8 mouse cellular contexts compared by ENCODE assay signal in the genomic region with DNA sequence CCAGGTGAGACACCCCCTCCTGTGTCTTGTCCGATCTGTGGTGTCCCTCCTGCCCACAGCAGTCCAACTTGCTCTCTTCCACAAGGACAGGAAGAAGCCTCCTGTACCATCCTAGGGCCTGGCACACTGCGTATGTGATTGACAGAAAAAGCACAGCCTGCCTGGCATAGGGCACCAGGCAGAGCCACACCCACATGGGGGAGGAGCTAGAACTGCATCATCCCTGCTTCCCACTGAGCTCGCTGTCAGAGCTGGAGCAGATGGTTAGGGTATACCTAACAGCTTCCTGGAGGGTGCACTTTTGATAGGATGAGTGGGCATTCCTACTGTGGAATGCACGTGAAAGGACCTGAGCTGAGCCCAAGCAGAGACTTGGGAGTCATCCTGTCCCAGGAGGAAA. TPM values are rescaled to one million over a fixed set of nuclear protein-coding genes. Genes with fewer than 3 reads are reported as not detected.
DNase-seq lines count a peak whose midpoint lies in the region; ATAC-seq and TF ChIP-seq lines count a peak whose summit lies in the region.

No protein-coding gene starts in this region.

- no peak for ATAC-seq in lung, embryonic 14.5 days (ENCODE audit: insufficient read depth)

- no peaks in the 10 kb centered on the region for H3K9me3 ChIP-seq in lung, embryonic 14.5 days (ENCODE audit: low read depth, low read length)

- H3K4me2 ChIP-seq in lung, embryonic 14.5 days, result no peak overlapping the region

- no peak overlapping the region for H3K4me3 ChIP-seq in cerebellum, adult 2 months (replicated peaks; ENCODE audit: insufficient read depth, low read depth, low read length)
- no peak overlapping the region for H3K4me3 ChIP-seq in lung, embryonic 14.5 days (ENCODE audit: low read depth, low read length)
- H3K4me3 ChIP-seq in gastrocnemius, adult 2 months, result no peak overlapping the region

- no peak overlapping the region for H3K27ac ChIP-seq in cerebellum, adult 2 months (ENCODE audit: insufficient read depth, low read length)
- H3K27ac ChIP-seq in lung, embryonic 14.5 days (ENCODE audit: low read depth), result no peak overlapping the region
- no peak overlapping the region for H3K27ac ChIP-seq in gastrocnemius, adult 2 months

- peak; percentile 62 to 69 for DNase-seq in cerebellum, postnatal 10 days
- no peak for DNase-seq in cerebellum, adult 2 months
- peak; percentile 35 for DNase-seq in lung, embryonic 14.5 days
- no peak for DNase-seq in lung, postnatal 4 days
- DNase-seq in layer of hippocampus, postnatal 10 days (ENCODE audit: low spot score in 2 of 2), result peak; percentile 60 to 64
- peak; percentile 84 for DNase-seq in retina, postnatal 1 day
- no peak for DNase-seq in gastrocnemius, adult 2 months
- DNase-seq in cerebellum, postnatal 4 days (ENCODE audit: low spot score in 2 of 2), result no peak

- TF ChIP-seq POLR2A in cerebellum, adult 2 months (IDR thresholded peaks at IDR 0.05; ENCODE audit: borderline replicate concordance, insufficient read depth, low read length), result no peak

- 33% methylated on average over 4 of the region's 4 CpGs for WGBS in cerebellum, adult 2 months
- WGBS in lung, embryonic 14.5 days, result 40% methylated on average over 4 of the region's 4 CpGs

- H3K4me1 ChIP-seq in cerebellum, adult 2 months (ENCODE audit: control insufficient read depth, insufficient read depth, low read length), result peaks cover 8% of the 10 kb centered on the region
- H3K4me1 ChIP-seq in lung, embryonic 14.5 days (ENCODE audit: insufficient read depth), result no peaks in the 10 kb centered on the region

- no peak for TF ChIP-seq CTCF in cerebellum, adult 2 months (IDR thresholded peaks at IDR 0.05; ENCODE audit: borderline replicate concordance, insufficient read depth, low read depth, low read length)
- TF ChIP-seq CTCF in lung, embryonic 14.5 days (IDR thresholded peaks at IDR 0.05; ENCODE audit: low read depth), result no peak
- no peak for TF ChIP-seq CTCF in gastrocnemius, adult 2 months (IDR thresholded peaks at IDR 0.05)

- intact Hi-C loops in gastrocnemius, adult 2 months (cut with DNase I), result loop anchor here (10.0 kb wide), 1 partner anchor 158 kb away; no protein-coding TSS in a partner anchor

- no peaks in the 10 kb centered on the region for H3K27me3 ChIP-seq in cerebellum, adult 2 months (ENCODE audit: control insufficient read depth, insufficient read depth, low read length)
- H3K27me3 ChIP-seq in lung, embryonic 14.5 days (ENCODE audit: insufficient read depth, low read length), result no peaks in the 10 kb centered on the region

- H3K36me3 ChIP-seq in lung, embryonic 14.5 days (ENCODE audit: insufficient read depth), result 0 out of 2 replicates have a peak, but pooled peaks cover 7% of the 10 kb centered on the region

- H3K9ac ChIP-seq in lung, embryonic 14.5 days, result no peak overlapping the region

RNA-seq across cellular contexts. Expression of a gene that starts 9.5 kb away (rescaled TPM):
- polyA plus RNA-seq in cerebellum, adult 2 months (2012; rRNA removed), result 1.8 and 3.4 TPM in 2 replicates
- 1.0 and 1.3 TPM in 2 replicates for polyA plus RNA-seq in lung, embryonic 14.5 days (2014; fragmentation: Nextera tagmentation; extraction: Ambion mirVana)
- total RNA-seq in layer of hippocampus, postnatal 10 days (2021), result 1 to 10 TPM; 1.8 to 2.0 TPM
- total RNA-seq in gastrocnemius, adult 2 months (2021), result under 1 TPM in 1 of 2 experiments, not detected in 1; 0.08 TPM

RNA-seq across cellular contexts. Expression of a gene that starts 20.5 kb away (rescaled TPM):
- 41.0 and 42.0 TPM in 2 replicates for polyA plus RNA-seq in cerebellum, adult 2 months (2012; rRNA removed)
- polyA plus RNA-seq in lung, embryonic 14.5 days (2014; fragmentation: Nextera tagmentation; extraction: Ambion mirVana), result 27.6 and 31.8 TPM in 2 replicates
- total RNA-seq in layer of hippocampus, postnatal 10 days (2021), result 100 to 1,000 TPM; 122 to 125 TPM
- total RNA-seq in gastrocnemius, adult 2 months (2021), result 1 to 10 TPM; 1.4 to 2.2 TPM

RNA-seq across cellular contexts. Expression of a gene that starts 24.3 kb away (rescaled TPM):
- polyA plus RNA-seq in cerebellum, adult 2 months (2012; rRNA removed), result 669 and 676 TPM in 2 replicates
- 139 and 150 TPM in 2 replicates for polyA plus RNA-seq in lung, embryonic 14.5 days (2014; fragmentation: Nextera tagmentation; extraction: Ambion mirVana)
- total RNA-seq in layer of hippocampus, postnatal 10 days (2021), result 100 to 1,000 TPM; 386 to 393 TPM
- total RNA-seq in gastrocnemius, adult 2 months (2021), result 10 to 100 TPM; 81.4 to 83.9 TPM

RNA-seq across cellular contexts. Expression of a gene that starts 28.5 kb away (rescaled TPM):
- 178 and 197 TPM in 2 replicates for polyA plus RNA-seq in cerebellum, adult 2 months (2012; rRNA removed)
- polyA plus RNA-seq in lung, embryonic 14.5 days (2014; fragmentation: Nextera tagmentation; extraction: Ambion mirVana), result 7.2 and 9.7 TPM in 2 replicates
- 10 to 100 TPM; 33.5 to 33.7 TPM for total RNA-seq in layer of hippocampus, postnatal 10 days (2021)
- total RNA-seq in gastrocnemius, adult 2 months (2021), result 1 to 10 TPM; 5.0 to 7.0 TPM

RNA-seq across cellular contexts. Expression of a gene that starts 29.0 kb away (rescaled TPM):
- polyA plus RNA-seq in cerebellum, adult 2 months (2012; rRNA removed), result 16.6 and 18.0 TPM in 2 replicates
- 21.4 and 21.7 TPM in 2 replicates for polyA plus RNA-seq in lung, embryonic 14.5 days (2014; fragmentation: Nextera tagmentation; extraction: Ambion mirVana)
- 10 to 100 TPM in 1 of 2 experiments, 1 to 10 TPM in 1; 9.6 to 10.6 TPM for total RNA-seq in layer of hippocampus, postnatal 10 days (2021)
- 1 to 10 TPM; 2.4 to 3.2 TPM for total RNA-seq in gastrocnemius, adult 2 months (2021)

Comparison
In these comparisons a context has a peak if more than half of its experiments do, and no peak if none do; other contexts are left out.
1. DNase-seq: peak in cerebellum, postnatal 10 days (2 of 2), lung, embryonic 14.5 days (single experiment), layer of hippocampus, postnatal 10 days (2 of 2) and retina, postnatal 1 day (single experiment); none in cerebellum, adult 2 months (0 of 2), lung, postnatal 4 days (0 of 2), gastrocnemius, adult 2 months (single experiment) and cerebellum, postnatal 4 days (0 of 2).
2. RNA of a gene that starts 20.5 kb away (total RNA-seq): 122 to 125 TPM in layer of hippocampus, postnatal 10 days; 1.4 to 2.2 TPM in gastrocnemius, adult 2 months; every median in the first group is over 10 times any median in the second.
3. RNA of a gene that starts 24.3 kb away (total RNA-seq): 386 to 393 TPM in layer of hippocampus, postnatal 10 days; 81.4 to 83.9 TPM in gastrocnemius, adult 2 months; every median in the first group is over 4 times any median in the second.